Mouse (Mus musculus) frontal cortex, adult 2 months (tissue): ENCODE measurements around the gene Dpf3. TPM values are rescaled to one million over a fixed set of nuclear protein-coding genes. Genes with fewer than 3 reads are reported as not detected.

ENCODE experiments used
- DNase-seq, 2 experiments: peaks; one replicate each; pipeline ENCODE4 v3.0.0; 2022; ENCODE audit warnings: low spot score in 1 of 2; ENCODE audit errors: extremely low spot score in 1 of 2
- polyA plus RNA-seq: library from polyadenylated mRNA; depleted of rRNA; stranded (reverse); fragments of >200 nt; gene quantifications from 2 replicates; pipeline ENCODE4 v1.2.3, GENCODE M21; 2012

The Dpf3 gene
- polyA plus RNA-seq, 1 experiment = 7.3 TPM

DNA sequence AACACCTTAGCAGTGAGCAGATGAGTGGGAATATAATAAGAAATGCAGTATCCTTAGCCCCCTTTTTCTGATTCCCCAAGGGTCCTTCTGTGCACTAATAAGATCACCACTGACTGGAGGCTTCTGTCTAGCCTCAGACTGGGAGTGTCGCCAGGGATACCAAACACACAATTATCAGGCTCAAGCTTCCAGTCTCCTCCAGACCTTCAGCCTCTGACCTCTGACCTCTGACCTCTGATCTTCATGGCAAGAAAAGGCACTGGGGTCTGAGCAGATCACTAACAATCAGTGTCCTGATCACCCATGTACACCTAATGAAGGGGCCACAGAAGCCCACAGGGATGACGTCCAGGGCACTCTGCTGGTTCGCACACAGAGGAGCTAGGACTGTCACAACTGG, 125.7 kb downstream of the Dpf3 start:
- DNase-seq = no peak

DNA sequence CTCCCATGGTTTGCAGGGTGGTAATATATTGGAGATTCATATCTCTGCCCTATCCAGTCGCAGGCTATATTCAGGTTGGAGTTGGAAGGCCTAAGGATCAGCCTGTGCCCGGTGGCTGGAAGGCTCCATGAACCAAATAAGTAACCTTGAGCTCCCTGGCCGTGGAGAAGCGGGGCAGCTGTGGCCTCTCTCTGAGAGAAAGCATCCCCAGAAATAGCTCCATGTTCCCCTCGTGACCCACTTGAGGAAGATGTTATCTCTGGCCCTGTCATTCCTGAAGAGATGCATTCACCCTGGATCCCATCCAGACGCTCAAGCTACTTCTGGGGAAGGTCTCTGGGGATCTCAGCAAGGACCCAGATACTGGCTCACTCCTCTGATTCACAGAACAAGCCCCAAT, 134.9 kb downstream of the Dpf3 start:
- no peak for DNase-seq

DNA sequence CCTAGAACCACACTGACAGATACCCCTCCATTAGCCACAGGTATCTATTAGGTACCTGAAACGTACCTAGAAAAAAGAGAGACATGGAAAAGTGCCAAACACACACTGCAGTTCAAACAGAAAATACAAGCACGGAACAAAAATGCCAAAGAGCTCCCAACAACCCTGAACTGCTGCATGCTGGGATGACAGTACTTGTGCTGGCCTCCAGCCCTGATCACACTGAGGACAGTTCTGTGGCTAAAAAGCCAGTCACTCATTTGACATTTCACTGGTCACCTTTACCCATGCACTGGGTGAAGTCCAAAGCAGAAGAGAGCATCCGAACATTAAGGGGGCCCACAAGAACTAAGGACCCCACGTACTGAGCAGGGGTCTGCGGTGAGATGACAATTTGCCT, 137.8 kb downstream of the Dpf3 start:
- no peak for DNase-seq

DNA sequence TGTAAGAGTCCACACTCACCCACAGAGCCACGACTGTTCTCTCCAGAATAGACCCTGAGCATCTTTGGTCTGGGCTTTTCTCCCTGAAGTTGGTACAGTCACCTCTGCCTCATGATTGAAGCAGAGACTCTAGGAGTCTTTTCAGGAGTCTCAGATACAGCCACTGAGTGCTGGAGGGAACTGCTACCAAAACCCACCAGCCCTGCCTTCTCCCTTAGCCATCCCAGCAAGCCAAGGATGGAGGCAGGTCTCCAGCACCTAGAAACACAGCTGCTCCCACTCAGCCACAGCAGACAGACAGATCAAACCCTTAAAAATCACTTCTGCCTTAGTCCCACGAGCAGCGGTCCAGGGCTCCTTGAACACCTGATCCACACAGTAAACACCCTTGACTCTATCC, 139.3 kb downstream of the Dpf3 start:
- no peak for DNase-seq

DNA sequence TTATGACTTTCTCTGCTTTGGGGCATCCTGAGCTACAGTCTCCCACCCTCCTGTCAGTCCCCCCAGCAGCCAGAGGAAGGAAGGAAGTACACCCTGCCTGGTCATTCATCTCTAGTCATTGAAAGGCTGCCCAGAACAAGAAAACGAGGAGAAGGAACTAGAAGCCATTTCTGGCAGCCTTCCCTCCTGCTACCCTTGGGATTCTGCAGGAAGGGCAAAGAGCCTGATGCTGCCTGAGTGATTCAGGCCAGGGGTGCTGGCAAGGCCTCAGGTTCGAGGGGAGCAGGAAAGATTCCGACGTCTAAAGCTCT, 144.7 kb downstream of the Dpf3 start:
- peak; percentile 21 to 63 for DNase-seq

DNA sequence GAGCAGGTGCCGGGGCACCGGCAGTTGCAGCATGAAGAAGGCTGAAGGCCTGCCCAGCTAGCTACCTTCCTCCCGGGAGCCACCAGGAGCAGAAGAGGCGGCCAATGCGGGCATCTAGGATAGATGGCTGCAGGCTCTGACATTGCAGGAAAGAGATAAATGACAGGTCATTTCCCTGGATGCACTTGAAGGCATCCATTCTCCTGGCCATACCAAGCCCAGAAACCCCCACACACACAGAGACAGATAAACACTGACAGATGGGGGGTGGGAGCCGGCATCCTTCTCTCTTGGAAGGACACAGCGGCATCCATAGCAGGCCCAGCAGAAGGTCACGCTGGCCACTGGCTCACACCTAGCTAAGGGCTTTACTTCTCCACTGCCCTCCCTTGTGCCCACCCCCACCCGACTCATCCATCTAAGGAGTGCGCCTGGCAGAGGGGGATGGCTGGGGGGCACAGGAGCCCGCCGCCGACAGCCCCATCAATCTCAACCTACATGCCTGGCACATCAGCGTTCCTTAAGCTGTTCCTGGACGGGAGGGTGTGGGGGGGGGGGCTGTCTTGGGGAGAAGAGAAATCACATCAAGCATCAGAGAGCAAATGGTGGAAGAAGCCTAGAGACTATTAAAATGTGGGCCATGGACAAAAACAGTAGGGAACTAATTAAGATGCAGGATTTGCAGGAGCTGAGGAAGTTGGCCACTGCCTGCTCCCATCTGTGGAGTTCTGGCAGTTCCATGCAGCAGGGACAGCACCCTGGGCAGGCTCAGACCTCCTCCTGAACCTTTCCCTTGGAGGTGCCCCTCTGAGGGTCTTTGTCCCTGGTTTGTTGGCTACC, 145.3 kb downstream of the Dpf3 start:
- DNase-seq = peak; percentile 25 to 46

DNA sequence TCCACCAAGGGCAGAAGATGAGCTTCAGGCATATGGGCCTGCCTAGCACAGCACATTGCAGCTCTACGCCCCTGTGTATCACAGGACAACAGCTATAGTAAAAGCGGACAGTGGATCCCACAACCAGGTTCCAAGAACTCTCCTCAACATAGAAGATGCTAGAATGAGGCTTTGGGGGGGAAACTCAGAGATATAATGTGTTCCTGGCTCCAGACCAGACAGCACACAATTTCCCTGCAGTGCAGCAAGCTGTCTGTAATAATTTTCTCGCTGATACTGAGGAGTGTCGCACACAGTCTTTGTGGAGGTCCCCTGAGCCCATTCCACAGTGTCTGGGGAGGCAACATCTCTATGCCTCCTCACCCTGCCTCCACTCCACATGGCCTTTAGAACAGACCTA, 146.6 kb downstream of the Dpf3 start:
- DNase-seq = no peak

DNA sequence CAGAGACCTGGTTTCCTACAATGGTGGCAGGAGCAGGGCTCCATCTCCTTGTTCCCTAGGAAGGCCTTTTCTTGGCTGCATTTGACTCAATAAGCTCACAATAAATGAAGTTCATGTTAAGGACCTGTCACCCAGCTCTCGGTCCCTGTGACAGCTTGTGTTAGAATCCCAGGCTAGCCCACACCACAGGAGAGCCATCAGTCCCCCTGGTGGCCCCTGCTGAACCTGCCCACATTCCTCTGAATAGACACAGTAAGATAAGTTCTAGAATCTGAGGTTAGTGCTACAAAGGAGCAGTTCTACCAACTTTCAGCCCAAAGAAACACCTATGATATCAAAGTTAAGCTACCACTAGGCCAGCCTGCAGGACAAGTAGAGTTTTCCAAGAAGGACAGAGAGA, 149.2 kb downstream of the Dpf3 start:
- no peak for DNase-seq

DNA sequence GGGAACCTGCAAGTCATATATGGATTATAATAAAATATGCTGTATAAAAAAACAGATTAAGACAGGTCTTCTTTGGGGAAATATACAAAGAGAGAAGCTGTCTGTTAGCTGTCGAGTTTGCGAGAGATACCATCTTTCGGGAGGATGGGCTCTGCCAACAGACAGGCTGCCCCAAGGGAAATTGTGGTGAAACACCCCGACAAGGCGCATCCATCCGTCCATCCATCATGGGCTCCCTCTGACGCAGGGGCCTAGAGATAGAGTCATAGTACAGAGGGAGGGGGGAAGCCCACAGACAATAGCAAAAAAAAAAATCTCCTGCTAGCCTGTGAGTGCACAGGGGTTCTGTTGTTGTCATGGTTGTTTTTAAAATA, 149.8 kb downstream of the Dpf3 start:
- DNase-seq = no peak

DNA sequence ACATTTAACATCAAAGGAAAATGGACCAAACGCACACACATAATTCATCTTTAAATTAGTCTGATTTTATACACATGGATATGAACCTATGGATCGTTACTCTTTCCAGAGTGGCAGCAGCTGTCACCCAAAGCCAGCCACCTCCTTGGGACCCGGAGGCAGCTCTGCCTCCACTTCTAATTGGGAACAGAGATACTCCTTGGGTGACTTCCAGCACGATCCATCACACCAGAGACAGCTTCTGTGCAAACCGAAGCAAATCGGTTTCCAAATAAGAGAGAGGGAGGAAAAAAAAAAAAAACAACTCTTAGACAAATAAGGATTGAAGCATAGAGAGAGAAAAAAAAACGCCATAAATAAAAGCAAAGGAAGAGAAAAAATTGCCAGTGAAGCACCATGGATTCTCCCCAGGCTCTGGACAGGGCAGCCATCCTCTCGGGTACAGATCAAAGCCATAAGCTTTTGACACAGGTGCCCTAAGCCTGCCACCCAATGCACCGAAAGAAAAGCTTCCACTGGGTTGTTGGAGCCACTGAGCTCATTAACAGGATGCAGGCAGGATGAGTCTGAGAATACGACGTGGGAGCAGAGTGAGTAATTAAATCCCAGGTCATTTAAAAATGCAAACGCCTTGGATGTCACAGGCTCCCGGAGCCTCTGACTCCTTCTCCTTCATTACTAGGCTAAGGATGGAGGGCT, 150.3 kb downstream of the Dpf3 start:
- no peak for DNase-seq

DNA sequence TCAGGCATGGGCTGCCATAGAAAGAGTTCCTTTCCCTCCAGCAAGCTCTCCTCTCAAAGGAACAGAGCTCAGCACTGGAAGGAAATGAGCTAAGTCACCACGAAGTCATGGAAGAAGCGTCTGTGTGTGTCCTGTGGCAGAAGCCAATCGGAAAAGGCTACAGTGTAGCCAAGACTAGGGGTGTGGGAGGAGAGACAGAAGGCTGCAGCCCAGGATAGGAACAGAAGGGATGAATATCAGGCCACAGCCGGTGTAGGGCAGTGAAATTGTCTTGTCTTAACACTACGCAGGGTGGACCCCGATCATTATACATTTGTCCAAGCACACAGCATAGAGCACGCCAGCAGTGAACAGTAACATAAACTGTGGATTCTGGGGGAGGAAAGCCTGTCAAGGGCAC, 157.5 kb downstream of the Dpf3 start:
- DNase-seq = no peak

DNA sequence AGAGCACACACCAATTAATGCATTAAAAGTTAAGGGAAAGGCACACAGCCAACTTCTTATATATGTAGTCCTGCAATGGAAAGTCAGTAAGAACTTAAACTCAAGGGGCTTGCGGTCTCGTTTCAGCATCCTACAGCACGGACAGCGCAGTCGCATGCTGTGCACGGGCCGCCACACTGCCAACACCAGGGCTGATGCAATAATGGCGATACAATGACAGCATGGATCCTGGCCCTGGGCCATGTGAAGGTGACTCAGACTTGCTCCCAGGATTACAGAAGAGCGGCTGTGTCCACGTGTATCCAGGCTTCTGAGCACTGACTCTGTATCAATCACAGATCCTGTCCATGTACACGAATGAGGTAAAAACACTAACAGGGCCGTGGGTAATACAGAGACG, 158.6 kb downstream of the Dpf3 start:
- DNase-seq = no peak

DNA sequence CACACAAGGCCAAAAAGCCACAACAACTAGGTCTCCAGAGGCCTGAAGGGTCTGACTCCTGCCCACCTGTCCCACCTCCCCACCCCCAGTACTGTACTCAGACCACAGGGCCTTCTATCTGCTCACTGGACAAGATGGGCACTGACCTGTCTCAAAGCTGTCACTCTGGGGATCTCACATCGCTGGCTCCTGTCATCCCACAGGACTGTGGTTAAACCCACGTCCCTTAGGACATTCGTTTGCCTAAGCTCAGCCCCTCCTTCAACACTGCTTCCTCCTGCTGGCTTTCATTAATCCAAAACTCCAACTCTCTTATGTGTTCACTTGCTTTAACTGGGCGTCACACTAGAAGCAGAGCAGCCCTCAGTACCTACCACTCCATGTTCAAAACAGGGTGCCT, 159.0 kb downstream of the Dpf3 start:
- no peak for DNase-seq

DNA sequence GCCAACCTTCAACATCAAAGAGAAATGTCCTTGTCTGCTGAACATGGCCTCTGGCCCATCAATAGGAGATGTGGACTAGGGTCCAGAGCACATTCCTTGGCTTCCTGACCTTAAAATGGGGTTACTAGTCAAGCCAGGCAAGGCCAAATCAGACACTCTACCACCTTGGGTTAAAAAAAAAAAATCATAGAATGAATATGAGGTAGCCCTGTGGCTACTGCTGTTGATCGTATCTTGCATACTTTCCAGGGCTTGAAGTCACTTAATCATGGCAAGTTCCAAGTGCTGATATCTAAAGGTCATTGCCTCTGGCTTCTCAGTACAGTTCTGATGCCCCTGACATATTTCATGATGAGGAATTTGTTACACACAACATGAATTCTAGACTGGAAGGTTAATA, 160.1 kb downstream of the Dpf3 start:
- no peak for DNase-seq

DNA sequence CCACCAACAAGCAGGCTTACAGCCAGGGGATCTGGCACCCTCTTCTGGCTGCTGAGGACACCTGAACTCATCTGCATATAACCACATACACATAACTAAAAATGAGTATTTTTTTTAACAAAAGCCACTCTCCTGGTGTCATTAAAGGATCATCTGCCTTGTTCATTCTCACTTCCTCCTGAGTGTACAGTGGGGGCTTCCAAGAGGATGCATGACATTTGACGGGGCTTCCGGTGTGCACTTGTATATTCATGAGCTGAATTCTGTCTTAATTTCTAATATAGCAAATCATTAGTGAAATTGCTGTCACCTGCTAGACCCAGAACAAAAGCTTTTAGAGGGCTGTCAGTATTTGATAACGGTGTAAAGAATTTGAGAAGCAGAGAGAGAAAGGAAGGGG, 166.8 kb downstream of the Dpf3 start:
- no peak for DNase-seq

DNA sequence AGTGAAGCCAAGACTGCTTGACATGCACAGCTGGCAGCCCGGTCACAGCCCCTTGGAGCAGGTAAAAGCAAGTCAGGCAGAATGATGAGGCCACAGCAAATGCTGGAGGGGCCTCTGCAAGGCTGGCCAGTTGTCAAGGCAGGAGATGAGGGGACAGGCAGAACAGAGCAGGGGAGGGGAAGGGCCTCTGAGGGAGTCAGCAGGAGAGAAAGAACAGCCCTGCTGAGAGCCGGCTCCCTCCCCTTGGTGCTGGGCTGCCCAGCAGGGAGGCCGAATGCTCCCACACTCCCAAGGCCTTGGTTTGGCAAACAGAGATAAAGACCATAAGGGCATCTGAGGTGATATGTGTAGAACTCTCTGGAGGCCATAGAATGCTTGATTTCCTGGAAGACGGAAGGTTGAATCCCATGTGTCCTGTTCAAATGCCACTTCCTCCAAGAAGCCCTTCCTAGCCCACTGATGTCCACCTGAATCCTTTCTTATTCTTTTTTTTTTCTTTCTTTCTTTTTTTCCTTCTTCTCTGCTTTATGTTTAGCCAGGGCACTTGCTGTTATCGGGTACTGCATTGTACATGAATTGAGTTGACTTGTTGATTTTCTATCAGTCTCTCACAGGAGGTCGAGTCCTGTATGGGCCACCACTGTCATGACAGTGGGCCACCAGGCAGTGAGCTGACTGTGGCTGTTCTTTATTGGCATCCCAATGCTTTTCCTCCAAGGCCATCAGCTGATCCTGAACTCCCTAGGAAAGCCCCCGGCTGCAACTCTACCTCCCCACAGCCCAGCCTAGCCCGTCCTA, 169.7 kb downstream of the Dpf3 start:
- no peak for DNase-seq

DNA sequence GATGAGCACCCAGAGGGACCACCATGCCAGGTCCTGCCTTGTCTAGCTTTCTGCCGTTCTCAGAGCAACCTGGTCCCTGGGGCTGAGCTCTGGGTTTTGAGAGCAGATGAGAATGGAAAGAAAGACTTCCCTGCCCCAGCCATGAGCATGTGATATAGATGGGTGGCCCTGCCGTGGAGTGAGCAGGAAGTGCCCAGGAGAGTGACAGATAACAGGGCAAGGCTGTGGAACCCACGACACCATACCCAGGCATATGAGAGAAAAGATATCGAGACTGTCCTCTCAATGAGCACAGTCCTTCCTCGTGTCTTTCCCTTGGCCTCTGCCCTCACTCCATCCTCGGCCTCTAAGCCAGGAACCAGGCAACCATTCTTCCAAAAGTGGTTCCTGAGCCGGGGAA, 172.8 kb downstream of the Dpf3 start:
- DNase-seq = no peak

DNA sequence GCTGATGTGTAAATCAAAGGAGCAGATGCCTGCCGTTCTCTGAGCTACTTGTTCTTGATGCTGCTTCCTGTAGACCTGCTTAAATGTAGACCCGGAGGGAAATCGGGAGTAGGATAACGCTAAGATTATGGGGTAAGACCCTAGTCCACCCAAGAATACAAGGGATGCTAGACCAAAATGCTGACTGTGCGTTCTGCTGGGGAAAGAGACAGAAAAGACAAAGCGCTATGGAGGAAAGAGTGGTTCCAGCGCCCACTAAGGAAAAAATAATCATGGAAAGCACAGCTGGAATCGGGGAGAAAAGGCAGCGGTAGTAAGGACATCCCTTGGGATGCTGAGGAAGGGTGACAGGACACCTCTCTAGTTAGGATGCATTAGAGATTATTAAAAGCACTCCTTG, 174.7 kb downstream of the Dpf3 start:
- no peak for DNase-seq

DNA sequence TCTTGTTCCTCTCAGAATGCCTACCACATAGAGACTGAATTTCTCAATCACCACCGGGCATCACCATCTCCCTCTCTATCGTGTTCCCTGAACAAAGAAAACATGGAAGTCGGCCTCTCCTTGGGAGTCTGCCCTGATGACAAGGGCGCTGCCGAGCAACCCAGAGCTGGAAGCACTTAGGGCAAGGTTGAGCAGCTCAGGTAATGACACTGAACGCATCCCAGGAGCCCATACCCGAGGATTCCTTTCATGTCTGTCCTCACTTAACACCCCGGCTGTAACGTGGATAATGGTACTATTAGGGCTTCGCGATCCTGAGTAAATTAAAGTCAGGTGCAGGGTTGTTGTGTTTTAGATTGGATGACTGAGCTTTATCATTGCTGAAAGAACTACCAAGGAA, 176.9 kb downstream of the Dpf3 start:
- DNase-seq = no peak

DNA sequence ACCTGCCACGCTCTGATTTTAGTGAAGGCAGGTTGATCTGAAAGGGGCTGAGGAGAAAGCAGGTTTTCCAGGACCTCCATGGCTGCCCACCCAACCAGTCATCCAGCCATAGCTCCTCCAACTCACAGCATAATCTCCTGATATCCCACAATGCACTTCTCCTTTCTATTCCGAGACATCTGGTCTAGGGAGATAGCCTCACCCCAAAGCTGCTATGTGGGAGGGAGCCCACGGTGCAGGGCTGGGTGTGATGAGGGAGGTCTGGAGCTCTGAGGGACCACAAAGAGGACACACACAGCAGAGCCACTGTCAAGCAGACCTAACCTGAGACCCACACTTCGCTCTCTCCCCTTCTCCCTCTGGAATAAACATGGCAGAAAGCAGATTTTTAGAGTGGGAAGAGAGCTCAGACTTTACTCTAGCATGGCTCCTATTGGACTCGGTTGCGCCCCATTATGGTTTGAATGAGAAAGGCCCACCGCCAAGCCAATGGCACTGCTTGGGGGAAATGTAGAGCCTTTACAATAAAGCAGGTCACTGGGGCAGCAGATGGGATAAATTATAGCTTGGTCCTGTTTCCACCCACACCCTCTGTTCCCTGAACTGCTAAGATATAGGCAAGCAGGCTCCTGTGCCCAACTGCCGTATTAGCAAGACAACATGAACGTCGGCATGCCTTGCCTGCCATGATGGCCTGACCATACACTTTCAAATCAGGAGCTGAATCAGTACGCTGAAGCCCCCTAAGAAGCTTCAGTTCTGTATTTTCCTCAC, 178.3 kb downstream of the Dpf3 start:
- DNase-seq = peak in 1 of 2 experiments; percentile 23

DNA sequence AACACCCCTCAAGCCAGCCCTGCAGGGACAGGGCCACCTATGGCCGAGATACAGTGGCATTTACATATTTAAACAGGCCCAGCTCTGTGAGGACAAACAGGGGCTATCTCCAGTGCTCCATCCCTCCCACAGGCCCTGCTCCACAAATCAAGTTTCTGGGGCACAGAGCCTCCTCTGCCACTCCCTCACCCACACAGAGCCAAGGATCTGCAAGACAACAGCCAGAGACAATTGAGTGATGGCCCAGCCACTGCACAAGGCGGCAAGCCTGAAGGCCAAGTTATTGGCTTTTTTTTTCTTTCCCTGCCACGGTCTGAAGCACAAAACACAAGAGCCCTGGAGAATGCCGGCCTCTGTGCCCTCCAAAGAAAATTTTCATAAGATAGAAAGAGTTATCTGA, 178.9 kb downstream of the Dpf3 start:
- no peak for DNase-seq
